Mouse (Mus musculus) liver, adult 2 months (tissue): Measurements from ENCODE around the gene Ntng2. TPM values are rescaled to one million over a fixed set of nuclear protein-coding genes. Genes with fewer than 3 reads are reported as not detected.

Source experiments
- DNase-seq: peaks from one replicate; pipeline ENCODE4 v3.0.0-alpha.2; 2011; ENCODE audit warnings: low read depth, low spot score; ENCODE audit errors: extremely low read depth
- H3K27ac ChIP-seq: fragments of 200-500 bp; replicated peaks from 2 replicates; pipeline ENCODE4 v1.5.1; 2012; ENCODE audit warnings: low read depth, mild to moderate bottlenecking, control low read depth, inconsistent platforms, low read length; ENCODE audit not compliant: insufficient read depth
- H3K27me3 ChIP-seq: fragments of 200-500 bp; 2 replicates; pipeline ENCODE4 v1.6.1; 2012; ENCODE audit warnings: mild to moderate bottlenecking, moderate library complexity, low read length, inconsistent platforms; ENCODE audit not compliant: control insufficient read depth, insufficient read depth
- H3K36me3 ChIP-seq: fragments of 200-500 bp; 2 replicates; pipeline ENCODE4 v1.6.1; 2012; ENCODE audit warnings: low read length, inconsistent platforms; ENCODE audit not compliant: control insufficient read depth, insufficient read depth
- H3K4me1 ChIP-seq: fragments of 200-500 bp; 2 replicates; pipeline ENCODE4 v1.6.1; 2011; ENCODE audit warnings: low read length; ENCODE audit not compliant: control insufficient read depth, insufficient read depth
- H3K4me3 ChIP-seq: fragments of 200-500 bp; 2 replicates; pipeline ENCODE4 v1.5.1; 2011; ENCODE audit warnings: low read depth, mild to moderate bottlenecking, control low read depth, low read length, moderate library complexity; ENCODE audit not compliant: insufficient read depth
- H3K79me2 ChIP-seq: fragments of 200-500 bp; 2 replicates; pipeline ENCODE4 v1.6.1; 2012; ENCODE audit warnings: inconsistent platforms, mild to moderate bottlenecking, low read length, moderate library complexity; ENCODE audit not compliant: control insufficient read depth, insufficient read depth
- H3K9ac ChIP-seq: fragments of 200-500 bp; 2 replicates; pipeline ENCODE4 v1.6.1; 2012; ENCODE audit warnings: low read depth, mild to moderate bottlenecking, control low read depth, inconsistent platforms, low read length
- CTCF ChIP-seq: fragments of 200-500 bp; IDR thresholded peaks from 2 replicates; pipeline ENCODE4 v1.5.1; 2011; ENCODE audit warnings: low read depth, low read length, control low read depth
- POLR2A ChIP-seq: fragments of 200-500 bp; IDR thresholded peaks from 2 replicates; pipeline ENCODE4 v1.6.1; 2011; ENCODE audit warnings: low read length, control low read depth; ENCODE audit not compliant: insufficient read depth; ENCODE audit errors: extremely low read depth
- WGBS: fragments of 180-500 bp; shearing (Covaris S2); methylation state at CpG from one replicate; pipeline ENCODE4 v1.1.7; 2018; 5-methylcytosine and 5-hydroxymethylcytosine counted together
- polyA plus RNA-seq: library from polyadenylated mRNA; depleted of rRNA; stranded (reverse); fragments of >200 nt; gene quantifications from 2 replicates; pipeline ENCODE4 v1.2.3, GENCODE M21; 2012
- total RNA-seq: library from RNA; depleted of rRNA; stranded (reverse); fragments of >200 nt; gene quantifications from 2 replicates; pipeline ENCODE4 v1.2.3, GENCODE M21; 2014

The Ntng2 gene
- total and polyA plus RNA-seq, 2 experiments: 1.5 to 5.1 TPM

DNA sequence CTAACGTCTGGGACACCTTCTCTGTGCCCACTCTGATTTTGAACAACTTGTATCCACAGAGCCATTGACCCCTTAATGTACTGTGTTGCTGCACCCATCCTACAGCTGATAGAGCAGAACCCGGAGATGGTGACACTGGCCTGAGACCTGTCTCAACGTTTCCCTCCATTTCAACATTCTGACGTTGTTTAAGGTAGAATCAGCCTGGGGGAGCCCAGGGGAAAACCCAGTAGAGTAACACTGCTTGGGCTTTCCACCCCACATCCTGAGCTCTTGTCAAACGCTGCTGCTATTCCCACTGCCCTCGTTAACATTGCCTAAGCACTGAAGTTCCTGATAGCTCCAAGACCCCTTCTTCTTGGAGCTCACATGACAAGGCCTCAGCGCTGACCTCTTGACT is 5.9 kb downstream of the Ntng2 start:
- TF ChIP-seq CTCF (no peak), POLR2A (no peak)
- Histone ChIP-seq H3K27me3 (peaks cover 7% of the 10 kb centered on the region), H3K4me3 (no peak overlapping the region), H3K27ac (no peak overlapping the region), H3K79me2 (no peaks in the 10 kb centered on the region), H3K4me1 (no peaks in the 10 kb centered on the region), H3K36me3 (no peaks in the 10 kb centered on the region), H3K9ac (no peak overlapping the region)
- 60% methylated on average over 7 of the region's 7 CpGs for WGBS
- no peak for DNase-seq

DNA sequence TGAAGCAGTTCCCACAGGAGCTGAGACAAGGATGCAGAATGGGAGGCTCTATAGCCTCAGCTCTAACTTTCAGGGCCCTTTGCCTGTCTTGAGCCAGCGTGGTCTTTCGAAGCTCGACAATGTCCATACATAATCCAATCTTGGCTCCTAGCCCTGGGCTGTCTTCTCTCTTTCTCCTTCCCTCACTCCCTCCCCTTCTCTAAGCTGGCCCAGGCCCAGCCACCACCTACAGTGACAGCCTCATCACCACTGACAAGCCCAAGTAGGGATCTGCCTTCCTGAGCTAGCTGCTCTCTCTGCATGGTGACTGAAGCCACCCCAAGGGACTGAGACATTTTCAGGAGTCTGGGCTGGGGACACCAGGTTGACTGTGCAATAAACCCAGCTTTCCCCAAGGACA is 6.5 kb downstream of the Ntng2 start:
- H3K36me3 ChIP-seq: no peaks in the 10 kb centered on the region
- H3K4me3 ChIP-seq: no peak overlapping the region
- H3K27me3 ChIP-seq: peaks cover 5% of the 10 kb centered on the region
- H3K79me2 ChIP-seq: no peaks in the 10 kb centered on the region
- no peak overlapping the region for H3K27ac ChIP-seq
- 87% methylated on average over 3 of the region's 3 CpGs for WGBS
- no peak overlapping the region for H3K9ac ChIP-seq
- DNase-seq: no peak
- no peak for TF ChIP-seq POLR2A
- TF ChIP-seq CTCF: no peak
- no peaks in the 10 kb centered on the region for H3K4me1 ChIP-seq

GRCm38 (mm10) chr2:29245341-29245779 is 7.4 kb downstream of the Ntng2 start:
- no peak overlapping the region for H3K27ac ChIP-seq
- WGBS: 48% methylated on average over 10 of the region's 10 CpGs
- H3K4me1 ChIP-seq: no peaks in the 10 kb centered on the region
- no peak overlapping the region for H3K9ac ChIP-seq
- no peak overlapping the region for H3K4me3 ChIP-seq
- TF ChIP-seq CTCF (peak; percentile 18; the same call in 1 of the 2 replicates), POLR2A (no peak)
- no peaks in the 10 kb centered on the region for H3K79me2 ChIP-seq
- H3K27me3 ChIP-seq: peaks cover 3% of the 10 kb centered on the region
- H3K36me3 ChIP-seq: no peaks in the 10 kb centered on the region
- DNase-seq: no peak

DNA sequence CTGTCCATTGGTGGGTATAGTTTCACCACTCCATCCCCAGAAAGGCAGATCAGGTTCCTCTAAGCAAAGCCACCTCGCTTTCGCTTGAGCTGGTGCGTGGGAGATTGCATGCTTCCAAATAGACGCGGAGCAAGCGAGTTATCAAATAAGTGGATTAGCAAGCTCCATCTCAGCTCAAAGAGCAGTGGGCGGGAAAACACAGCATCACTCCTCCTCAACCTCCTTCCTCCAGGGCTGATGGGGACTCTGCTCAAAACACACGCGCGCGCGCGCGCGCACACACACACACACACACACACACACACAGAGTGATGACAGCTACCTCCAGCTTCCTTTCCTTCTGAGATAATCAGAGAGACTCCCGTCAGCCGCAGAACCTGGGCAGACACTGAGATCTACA is 13.5 kb downstream of the Ntng2 start:
- no peak for DNase-seq
- 64% methylated on average over 17 of the region's 17 CpGs for WGBS
- no peak for TF ChIP-seq POLR2A
- no peak for TF ChIP-seq CTCF
- Histone ChIP-seq H3K36me3 (no peaks in the 10 kb centered on the region), H3K4me1 (no peaks in the 10 kb centered on the region), H3K79me2 (no peaks in the 10 kb centered on the region), H3K4me3 (no peak overlapping the region), H3K9ac (no peak overlapping the region), H3K27me3 (no peaks in the 10 kb centered on the region), H3K27ac (no peak overlapping the region)

- DNase-seq: peak; percentile 52
- Histone ChIP-seq H3K27me3 (no peaks in the 10 kb centered on the region), H3K4me3 (no peak overlapping the region), H3K27ac (no peak overlapping the region), H3K9ac (no peak overlapping the region), H3K79me2 (no peaks in the 10 kb centered on the region), H3K36me3 (no peaks in the 10 kb centered on the region), H3K4me1 (no peaks in the 10 kb centered on the region)
- TF ChIP-seq CTCF (peak; percentile 80), POLR2A (no peak)
- WGBS: 17% methylated on average over 4 of the region's 4 CpGs
Observed at GRCm38 (mm10) chr2:29237623-29238022, 15.2 kb downstream of the Ntng2 start.

DNA sequence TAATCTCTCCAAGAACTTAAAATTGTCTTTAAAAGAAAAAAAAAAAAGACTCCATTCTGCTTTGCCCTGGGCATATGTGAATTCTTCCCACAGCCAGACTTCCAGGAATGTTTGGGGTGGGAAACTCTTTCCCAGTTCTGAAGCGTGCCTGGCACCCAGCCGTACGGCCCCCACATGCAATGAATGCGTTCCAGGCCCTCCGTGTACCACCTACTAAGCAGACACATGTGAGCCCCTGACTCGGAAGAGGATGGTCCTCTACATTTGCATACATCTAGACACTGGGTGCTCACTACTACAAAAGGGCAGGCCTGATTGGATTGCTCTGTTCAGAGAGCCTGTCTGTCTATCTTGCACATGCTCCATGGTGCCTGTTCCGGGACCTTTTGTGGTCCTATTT is 17.0 kb downstream of the Ntng2 start:
- TF ChIP-seq CTCF: no peak
- TF ChIP-seq POLR2A: no peak
- no peaks in the 10 kb centered on the region for H3K27me3 ChIP-seq
- no peak overlapping the region for H3K4me3 ChIP-seq
- H3K4me1 ChIP-seq: no peaks in the 10 kb centered on the region
- no peak overlapping the region for H3K9ac ChIP-seq
- H3K79me2 ChIP-seq: no peaks in the 10 kb centered on the region
- WGBS: 87% methylated on average over 7 of the region's 7 CpGs
- no peak overlapping the region for H3K27ac ChIP-seq
- H3K36me3 ChIP-seq: no peaks in the 10 kb centered on the region
- DNase-seq: no peak
